Mouse (Mus musculus) heart, adult 2 months (tissue): ENCODE measurements at regions not wholly inside any gene's neighbourhood (a gene's known extent, or its start where the extent isn't known, plus 50 kb on each side); places are given as distances from the start of the nearest gene placed in this dataset.
A peak's percentile ranks its signal among the peaks of the same experiment; 100 is the strongest.

Source experiments
- CTCF ChIP-seq: fragments of 200-600 bp; IDR thresholded peaks from 2 replicates; pipeline ENCODE4 v1.8.1; 2022; ENCODE audit warnings: antibody characterized with exemption, mild to moderate bottlenecking, moderate library complexity
- POLR2A ChIP-seq: fragments of 200-500 bp; IDR thresholded peaks from 2 replicates; pipeline ENCODE4 v1.6.1; 2011; ENCODE audit warnings: mild to moderate bottlenecking, low read depth, low read length, control low read depth; ENCODE audit not compliant: insufficient read depth

GRCm38 (mm10) chr16:29827776-29828175 lies 236.4 kb upstream of the Hes1 start:
- TF ChIP-seq CTCF (peak; percentile 39), POLR2A (no peak)
